Mouse (Mus musculus): ENCODE data around the gene Slain1. TPM values are rescaled to one million over a fixed set of nuclear protein-coding genes. Genes with fewer than 3 reads are reported as not detected.

Slain1 gene
- polyA plus RNA-seq, 1 experiment from 2014 or later, result 3.4 TPM

DNA sequence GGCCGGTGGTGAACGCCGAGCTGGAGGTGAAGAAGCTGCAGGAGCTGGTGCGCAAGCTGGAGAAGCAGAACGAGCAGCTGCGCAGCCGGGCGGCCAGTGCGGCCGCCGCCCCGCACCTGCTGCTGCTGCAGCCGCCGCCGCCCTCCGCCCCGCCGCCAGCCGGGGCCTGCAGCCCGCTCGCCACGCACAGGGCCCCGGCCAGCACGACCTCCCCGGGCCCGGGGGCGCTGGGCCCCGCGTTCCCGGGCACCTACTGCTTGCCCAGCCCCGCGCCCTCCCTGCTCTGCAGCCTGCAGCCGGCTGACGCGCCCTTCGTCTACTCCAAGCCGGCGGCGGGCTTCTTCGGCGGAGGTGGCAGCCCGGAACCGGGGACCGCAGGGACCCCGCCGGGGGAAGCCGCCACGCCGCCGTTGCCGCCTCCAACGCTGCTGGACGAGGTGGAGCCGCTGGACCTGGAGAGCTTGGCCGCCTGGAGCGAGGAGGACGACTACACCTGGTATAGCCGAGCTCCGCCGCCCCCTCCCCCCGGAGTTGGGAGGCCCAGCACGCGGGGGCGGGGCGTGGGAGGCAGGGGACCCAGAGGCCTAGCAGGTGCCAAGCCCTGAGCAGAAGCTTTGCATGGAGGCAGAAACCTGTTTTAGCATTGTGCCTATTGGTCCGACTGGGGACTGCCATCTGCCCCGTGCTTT lies 529 bp downstream of the Slain1 start:
- Histone ChIP-seq H3K36me3 (ENCODE audit: insufficient read depth, low read length) (no peaks in the 10 kb centered on the region), H3K27me3 (ENCODE audit: insufficient read depth, low read length) (no peaks in the 10 kb centered on the region), H3K9ac (ENCODE audit: low read depth, low read length) (peak overlapping the region; percentile 69), H3K4me3 (replicated peaks; ENCODE audit: low read depth, low read length) (peak overlapping the region; percentile 60), H3K9me3 (replicated peaks; ENCODE audit: low read length) (no peaks in the 10 kb centered on the region), H3K27ac (peak overlapping the region; percentile 87), H3K4me1 (replicated peaks; ENCODE audit: insufficient read depth, low read length) (no peaks in the 10 kb centered on the region), H3K4me2 (ENCODE audit: low read length) (peak overlapping the region; percentile 95)
- WGBS, result under 1% methylated on average over 57 of the region's 67 CpGs
- no peak for TF ChIP-seq CTCF (IDR thresholded peaks at IDR 0.05; ENCODE audit: low read depth)
- peak; percentile 47 for DNase-seq (ENCODE audit: low spot score)
- ATAC-seq (replicated peaks; ENCODE audit: low FRiP score, low read depth), result peak; percentile 73

- WGBS, result 5% methylated on average over 11 of the region's 11 CpGs
- TF ChIP-seq CTCF (IDR thresholded peaks at IDR 0.05; ENCODE audit: low read depth), result no peak
- no peaks in the 10 kb centered on the region for H3K27me3 ChIP-seq (ENCODE audit: insufficient read depth, low read length)
Observed at GRCm38 (mm10) chr14:103651106-103651505, 1.1 kb downstream of the Slain1 start.

GRCm38 (mm10) chr14:103651562-103651961 lies 1.5 kb downstream of the Slain1 start:
- Histone ChIP-seq H3K27me3 (ENCODE audit: insufficient read depth, low read length) (no peaks in the 10 kb centered on the region), H3K36me3 (ENCODE audit: insufficient read depth, low read length) (no peaks in the 10 kb centered on the region), H3K4me3 (replicated peaks; ENCODE audit: low read depth, low read length) (peak overlapping the region; percentile 60; the same call in 1 of the 2 replicates), H3K4me2 (ENCODE audit: low read length) (peak overlapping the region; percentile 95), H3K27ac (no peak overlapping the region), H3K9me3 (replicated peaks; ENCODE audit: low read length) (no peaks in the 10 kb centered on the region), H3K9ac (ENCODE audit: low read depth, low read length) (no peak overlapping the region), H3K4me1 (replicated peaks; ENCODE audit: insufficient read depth, low read length) (no peaks in the 10 kb centered on the region)
- 65% methylated on average over 2 of the region's 2 CpGs for WGBS
- DNase-seq (ENCODE audit: low spot score) (no peak), ATAC-seq (replicated peaks; ENCODE audit: low FRiP score, low read depth) (no peak)
- no peak for TF ChIP-seq CTCF (IDR thresholded peaks at IDR 0.05; ENCODE audit: low read depth)

More at GRCm38 (mm10) chr14:103651106-103651505, 1.1 kb downstream of the Slain1 start:
- no peaks in the 10 kb centered on the region for H3K4me1 ChIP-seq (replicated peaks; ENCODE audit: insufficient read depth, low read length)
- no peak for DNase-seq (ENCODE audit: low spot score)
- peak overlapping the region; percentile 60 for H3K4me3 ChIP-seq (replicated peaks; ENCODE audit: low read depth, low read length)
- no peak for ATAC-seq (replicated peaks; ENCODE audit: low FRiP score, low read depth)
- no peaks in the 10 kb centered on the region for H3K9me3 ChIP-seq (replicated peaks; ENCODE audit: low read length)
- H3K36me3 ChIP-seq (ENCODE audit: insufficient read depth, low read length), result no peaks in the 10 kb centered on the region
- peak overlapping the region; percentile 69 for H3K9ac ChIP-seq (ENCODE audit: low read depth, low read length)
- H3K4me2 ChIP-seq (ENCODE audit: low read length), result peak overlapping the region; percentile 95
- peak overlapping the region; percentile 87 for H3K27ac ChIP-seq

GRCm38 (mm10) chr14:103652524-103652923 lies 2.5 kb downstream of the Slain1 start:
- Histone ChIP-seq H3K9me3 (replicated peaks; ENCODE audit: low read length) (no peaks in the 10 kb centered on the region), H3K27me3 (ENCODE audit: insufficient read depth, low read length) (no peaks in the 10 kb centered on the region), H3K4me3 (replicated peaks; ENCODE audit: low read depth, low read length) (no peak overlapping the region), H3K27ac (no peak overlapping the region), H3K36me3 (ENCODE audit: insufficient read depth, low read length) (no peaks in the 10 kb centered on the region), H3K4me2 (ENCODE audit: low read length) (no peak overlapping the region), H3K4me1 (replicated peaks; ENCODE audit: insufficient read depth, low read length) (no peaks in the 10 kb centered on the region), H3K9ac (ENCODE audit: low read depth, low read length) (no peak overlapping the region)
- ATAC-seq (replicated peaks; ENCODE audit: low FRiP score, low read depth), result no peak
- 89% methylated on average over 5 of the region's 5 CpGs for WGBS
- no peak for DNase-seq (ENCODE audit: low spot score)
- no peak for TF ChIP-seq CTCF (IDR thresholded peaks at IDR 0.05; ENCODE audit: low read depth)

DNA sequence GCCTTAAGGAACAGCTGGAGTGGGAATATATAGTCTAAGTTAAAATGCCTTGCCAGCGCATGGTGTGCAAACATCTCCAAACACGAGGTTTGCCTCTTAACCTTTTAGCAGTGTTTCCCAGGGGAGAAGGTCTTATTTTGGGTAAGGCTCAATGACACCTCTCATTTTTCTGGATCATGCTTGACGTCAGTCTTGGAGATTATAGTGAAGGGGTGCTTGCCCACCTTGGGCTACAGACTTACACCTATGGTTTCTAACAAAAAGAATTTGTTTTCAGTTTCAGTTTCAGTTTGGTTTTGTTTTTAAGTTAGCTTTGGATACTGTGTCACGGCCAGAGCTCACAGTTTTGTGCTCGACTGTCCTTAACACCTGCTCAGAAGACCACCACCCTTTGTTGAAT lies 3.8 kb downstream of the Slain1 start:
- Histone ChIP-seq H3K9ac (ENCODE audit: low read depth, low read length) (no peak overlapping the region), H3K9me3 (replicated peaks; ENCODE audit: low read length) (no peaks in the 10 kb centered on the region), H3K4me1 (replicated peaks; ENCODE audit: insufficient read depth, low read length) (no peaks in the 10 kb centered on the region), H3K27ac (no peak overlapping the region), H3K4me2 (ENCODE audit: low read length) (peak overlapping the region; percentile 1; the same call in 1 of the 2 replicates), H3K4me3 (replicated peaks; ENCODE audit: low read depth, low read length) (no peak overlapping the region), H3K27me3 (ENCODE audit: insufficient read depth, low read length) (no peaks in the 10 kb centered on the region), H3K36me3 (ENCODE audit: insufficient read depth, low read length) (no peaks in the 10 kb centered on the region)
- ATAC-seq (replicated peaks; ENCODE audit: low FRiP score, low read depth) (no peak), DNase-seq (ENCODE audit: low spot score) (no peak)
- 48% methylated on average over 5 of the region's 5 CpGs for WGBS
- no peak for TF ChIP-seq CTCF (IDR thresholded peaks at IDR 0.05; ENCODE audit: low read depth)

GRCm38 (mm10) chr14:103655448-103655847 lies 5.4 kb downstream of the Slain1 start:
- Histone ChIP-seq H3K36me3 (ENCODE audit: insufficient read depth, low read length) (no peaks in the 10 kb centered on the region), H3K4me2 (ENCODE audit: low read length) (no peak overlapping the region), H3K27ac (no peak overlapping the region), H3K4me3 (replicated peaks; ENCODE audit: low read depth, low read length) (no peak overlapping the region), H3K9me3 (replicated peaks; ENCODE audit: low read length) (no peaks in the 10 kb centered on the region), H3K9ac (ENCODE audit: low read depth, low read length) (no peak overlapping the region), H3K27me3 (ENCODE audit: insufficient read depth, low read length) (no peaks in the 10 kb centered on the region), H3K4me1 (replicated peaks; ENCODE audit: insufficient read depth, low read length) (no peaks in the 10 kb centered on the region)
- no peak for DNase-seq (ENCODE audit: low spot score)
- ATAC-seq (replicated peaks; ENCODE audit: low FRiP score, low read depth), result no peak
- no peak for TF ChIP-seq CTCF (IDR thresholded peaks at IDR 0.05; ENCODE audit: low read depth)
- WGBS, result 76% methylated on average over 5 of the region's 5 CpGs

Data from kidney, postnatal 0 days (tissue).